Mouse (Mus musculus) small intestine, adult 2 months (tissue): Measurements from ENCODE around the gene Csdc2.

ENCODE experiments used
- CTCF ChIP-seq: fragments of 200-500 bp; IDR thresholded peaks from 2 replicates; pipeline ENCODE4 v1.5.1; 2012; ENCODE audit warnings: low read depth, mild to moderate bottlenecking, control low read depth, inconsistent platforms, low read length, moderate library complexity, mixed read lengths; ENCODE audit not compliant: insufficient replicate concordance, insufficient read length; ENCODE audit errors: extremely low read depth
- POLR2A ChIP-seq: fragments of 200-500 bp; IDR thresholded peaks from 2 replicates; pipeline ENCODE4 v1.6.1; 2012; ENCODE audit warnings: low read depth, mild to moderate bottlenecking, control low read depth, inconsistent platforms, low read length, moderate library complexity

DNA sequence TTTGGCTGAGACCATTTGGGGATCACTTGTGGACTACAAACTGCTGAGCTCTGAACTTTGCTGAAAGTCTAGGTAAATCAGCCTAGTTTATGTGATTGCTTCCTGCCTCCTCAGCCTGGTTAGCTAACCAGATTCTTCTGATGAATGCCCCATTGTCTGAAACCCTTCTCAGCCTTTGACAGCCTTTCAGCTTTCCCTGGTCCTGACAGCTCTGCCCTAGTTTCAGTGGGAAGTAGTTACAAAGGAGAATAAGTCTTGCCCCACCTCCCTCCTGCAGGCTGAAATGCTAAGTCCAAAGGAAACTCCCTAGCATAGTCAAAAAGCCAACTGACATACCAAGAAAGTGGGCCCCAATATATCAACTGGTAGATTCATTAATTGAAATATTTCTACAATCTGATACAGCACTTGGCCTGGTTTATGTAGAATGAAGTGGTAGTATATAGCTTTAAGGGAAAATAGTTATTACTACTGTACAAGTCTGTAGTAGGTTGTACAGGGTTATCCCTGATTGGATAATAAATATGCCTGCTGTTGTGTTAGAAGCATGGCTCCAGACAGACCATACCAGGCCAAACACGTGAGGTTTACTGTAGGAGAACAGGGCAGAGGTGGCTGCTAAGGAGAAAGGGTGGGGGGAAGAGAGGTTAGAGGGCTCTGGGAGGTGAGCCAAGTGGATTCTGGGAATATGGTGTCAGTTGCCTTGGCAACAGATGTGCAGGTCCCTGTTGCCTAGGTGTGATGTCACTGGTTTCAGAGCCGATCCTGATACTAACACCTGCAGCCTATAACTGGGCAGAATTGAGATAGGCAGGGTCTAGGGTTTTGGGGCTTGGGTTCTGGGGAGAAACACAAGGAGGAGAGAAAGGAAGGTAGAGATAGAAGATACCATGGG, 49.0 kb downstream of the Csdc2 start:
- no peak for TF ChIP-seq POLR2A
- no peak for TF ChIP-seq CTCF
